Mouse (Mus musculus) midbrain, embryonic 14.5 days (tissue): ENCODE data around the gene Ntng1. TPM values are rescaled to one million over a fixed set of nuclear protein-coding genes. Genes with fewer than 3 reads are reported as not detected.

ENCODE experiments used
- ATAC-seq: fragments of 200-750 bp; cut with Nextera tagmentation; 2 replicates; pipeline ENCODE4 v1.8.0; 2017; ENCODE audit warnings: moderate number of reproducible peaks, moderate library complexity; ENCODE audit not compliant: low FRiP score, low TSS enrichment
- DNase-seq: peaks from one replicate; pipeline ENCODE4 v3.0.0-alpha.2; 2015
- H3K27ac ChIP-seq: fragments of 300-500 bp; sonication (generic); replicated peaks from 2 replicates; pipeline ENCODE4 v1.5.1; 2014; ENCODE audit warnings: mild to moderate bottlenecking, low read depth, low read length, moderate library complexity
- H3K27me3 ChIP-seq: fragments of 300-500 bp; sonication (generic); 2 replicates; pipeline ENCODE4 v1.6.1; 2014; ENCODE audit warnings: low read length, control low read depth, mixed read lengths; ENCODE audit not compliant: control insufficient read depth, insufficient read depth
- H3K36me3 ChIP-seq: fragments of 300-500 bp; sonication (generic); 2 replicates; pipeline ENCODE4 v1.6.1; 2014; ENCODE audit warnings: low read length, control low read depth; ENCODE audit not compliant: control insufficient read depth, insufficient read depth
- H3K4me1 ChIP-seq: fragments of 300-500 bp; sonication (generic); 2 replicates; pipeline ENCODE4 v1.6.1; 2014; ENCODE audit warnings: mild to moderate bottlenecking, antibody characterized with exemption, low read length, control low read depth; ENCODE audit not compliant: control insufficient read depth, insufficient read depth
- H3K4me2 ChIP-seq: fragments of 300-500 bp; sonication (generic); 2 replicates; pipeline ENCODE4 v1.6.1; 2014; ENCODE audit warnings: mild to moderate bottlenecking, low read length, moderate library complexity
- H3K4me3 ChIP-seq: fragments of 300-500 bp; sonication (generic); replicated peaks from 2 replicates; pipeline ENCODE4 v1.5.1; 2014; ENCODE audit warnings: low read depth, low read length
- H3K9ac ChIP-seq: fragments of 300-500 bp; sonication (generic); replicated peaks from 2 replicates; pipeline ENCODE4 v1.6.1; 2014; ENCODE audit warnings: mild to moderate bottlenecking, low read length, moderate library complexity
- H3K9me3 ChIP-seq: fragments of 300-500 bp; sonication (generic); 2 replicates; pipeline ENCODE4 v1.6.1; 2016; ENCODE audit warnings: low read length, control low read depth, mixed read lengths; ENCODE audit not compliant: control insufficient read depth
- WGBS: fragments of 180-500 bp; shearing (Covaris S2); extraction: QIAGEN DNeasy Blood & Tissue Kit; methylation state at CpG from one replicate; pipeline ENCODE4 v1.1.7; 2014; 5-methylcytosine and 5-hydroxymethylcytosine counted together
- polyA plus RNA-seq: library from polyadenylated mRNA; unstranded; fragments of >200 nt; fragmentation: Nextera tagmentation; extraction: Ambion mirVana; gene quantifications from 2 replicates; pipeline ENCODE4 v1.2.1, GENCODE M21; 2014

Gene Ntng1
- polyA plus RNA-seq, 1 experiment from 2014 or later, result 29.9 TPM

DNA sequence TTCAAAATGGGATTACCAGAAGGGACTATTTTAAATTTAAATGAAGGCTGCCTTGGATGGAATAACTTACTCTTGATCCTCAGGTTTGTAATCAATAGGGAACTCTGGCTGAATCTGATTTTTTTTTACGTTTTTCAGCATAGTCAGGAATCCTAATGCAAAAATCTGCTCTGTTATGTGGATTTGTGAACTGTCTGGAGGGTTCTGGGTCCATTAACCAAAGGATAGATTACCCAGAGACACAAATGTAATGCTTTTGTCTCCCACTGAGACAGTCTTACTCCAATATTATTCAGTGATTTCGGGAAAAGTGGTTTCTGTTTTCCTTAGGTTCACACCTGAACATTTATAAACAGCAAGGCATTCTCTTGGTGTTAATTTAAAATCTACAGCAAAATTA is 58.5 kb downstream of the Ntng1 start:
- 25% methylated on average over 2 of the region's 2 CpGs for whole genome bisulfite sequencing
- no peak for ATAC-seq

DNA sequence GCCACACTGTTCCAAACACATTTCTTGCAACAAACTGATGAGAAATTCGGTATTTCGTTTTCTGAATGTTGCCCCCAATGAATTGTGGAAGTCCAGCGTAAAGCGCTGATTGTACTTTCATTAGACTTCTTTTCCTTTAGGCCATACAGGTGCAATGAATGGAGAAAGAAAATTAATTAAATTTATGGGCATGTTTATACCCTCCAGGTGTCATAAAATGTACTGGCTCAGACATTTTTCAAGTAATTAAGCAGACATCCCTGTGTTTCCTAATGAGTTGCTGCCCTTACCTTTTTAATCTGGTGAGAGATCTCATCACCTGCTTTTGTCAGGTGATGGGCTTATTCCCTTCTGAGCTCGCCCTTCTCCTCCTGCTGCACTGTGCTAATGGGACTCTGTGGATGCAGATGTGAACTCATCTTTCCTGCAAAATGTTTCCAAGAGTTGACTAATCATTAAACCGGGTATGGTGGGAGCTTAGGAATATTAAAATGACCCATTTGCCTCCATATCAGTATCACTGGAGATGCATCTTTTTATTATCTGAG is 79.0 kb downstream of the Ntng1 start:
- WGBS, result 76% methylated on average over 6 of the region's 6 CpGs
- no peak for ATAC-seq
- no peaks in the 10 kb centered on the region for H3K4me1 ChIP-seq
- H3K4me2 ChIP-seq, result no peak overlapping the region
- no peaks in the 10 kb centered on the region for H3K27me3 ChIP-seq
- no peak for DNase-seq
- no peaks in the 10 kb centered on the region for H3K9me3 ChIP-seq
- no peaks in the 10 kb centered on the region for H3K36me3 ChIP-seq
- no peak overlapping the region for H3K27ac ChIP-seq
- H3K9ac ChIP-seq, result no peak overlapping the region
- no peak overlapping the region for H3K4me3 ChIP-seq

More for the DNA sequence above, 58.5 kb downstream of the Ntng1 start:
- Histone ChIP-seq H3K4me3 (no peak overlapping the region), H3K27me3 (no peaks in the 10 kb centered on the region), H3K36me3 (no peaks in the 10 kb centered on the region), H3K4me2 (no peak overlapping the region), H3K27ac (peak overlapping the region; percentile 60), H3K9ac (no peak overlapping the region), H3K4me1 (peaks cover 8% of the 10 kb centered on the region), H3K9me3 (no peaks in the 10 kb centered on the region)
- peak; percentile 24 for DNase-seq

DNA sequence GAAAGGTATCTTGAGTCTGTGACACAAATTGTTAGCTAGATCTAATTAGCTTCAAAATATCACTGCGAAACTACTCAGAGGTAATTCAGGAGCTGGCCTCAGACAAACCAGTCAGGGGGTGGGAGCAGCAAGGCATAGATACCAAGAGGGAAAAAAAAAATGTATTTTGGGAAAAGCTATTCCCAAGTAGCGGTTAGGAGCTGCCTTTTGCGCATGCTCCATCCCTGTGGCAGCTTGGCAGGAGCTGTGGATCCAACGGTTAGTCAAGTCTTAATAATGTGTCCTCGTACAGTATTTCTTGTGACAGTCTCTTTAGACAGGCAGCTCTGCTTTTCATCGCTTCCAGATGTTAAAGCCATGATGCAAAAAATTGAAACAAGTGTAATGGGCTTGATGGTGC is 87.9 kb downstream of the Ntng1 start:
- H3K4me2 ChIP-seq, result no peak overlapping the region
- H3K4me3 ChIP-seq, result no peak overlapping the region
- no peaks in the 10 kb centered on the region for H3K4me1 ChIP-seq
- WGBS, result 85% methylated on average over 6 of the region's 6 CpGs
- H3K9me3 ChIP-seq, result no peaks in the 10 kb centered on the region
- H3K27me3 ChIP-seq, result no peaks in the 10 kb centered on the region
- DNase-seq (no peak), ATAC-seq (no peak)
- no peak overlapping the region for H3K9ac ChIP-seq
- no peaks in the 10 kb centered on the region for H3K36me3 ChIP-seq
- no peak overlapping the region for H3K27ac ChIP-seq

DNA sequence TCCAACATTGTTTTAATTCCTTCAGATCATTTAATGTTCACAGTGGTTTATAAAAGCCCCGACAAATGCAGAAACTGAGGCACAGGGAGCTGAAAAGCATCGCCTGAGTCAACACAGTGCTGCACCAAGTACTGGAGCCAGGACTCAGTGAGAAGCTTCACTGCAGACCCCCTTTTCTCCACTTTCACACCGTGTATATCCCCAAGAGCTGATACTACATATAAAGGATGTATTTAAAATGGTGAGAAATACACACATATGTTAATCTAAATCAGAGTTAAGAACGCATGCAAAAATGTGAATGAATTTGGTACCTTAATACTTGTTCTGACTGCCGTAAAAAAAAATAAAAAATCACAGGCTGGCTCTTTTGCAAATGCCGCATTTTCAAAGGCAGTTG is 88.4 kb downstream of the Ntng1 start:
- no peaks in the 10 kb centered on the region for H3K27me3 ChIP-seq
- no peak overlapping the region for H3K4me3 ChIP-seq
- no peak overlapping the region for H3K27ac ChIP-seq
- WGBS, result 93% methylated on average over 6 of the region's 6 CpGs
- no peak for ATAC-seq
- no peaks in the 10 kb centered on the region for H3K9me3 ChIP-seq
- H3K9ac ChIP-seq, result no peak overlapping the region
- H3K4me2 ChIP-seq, result no peak overlapping the region
- no peaks in the 10 kb centered on the region for H3K36me3 ChIP-seq
- H3K4me1 ChIP-seq, result no peaks in the 10 kb centered on the region
- no peak for DNase-seq

DNA sequence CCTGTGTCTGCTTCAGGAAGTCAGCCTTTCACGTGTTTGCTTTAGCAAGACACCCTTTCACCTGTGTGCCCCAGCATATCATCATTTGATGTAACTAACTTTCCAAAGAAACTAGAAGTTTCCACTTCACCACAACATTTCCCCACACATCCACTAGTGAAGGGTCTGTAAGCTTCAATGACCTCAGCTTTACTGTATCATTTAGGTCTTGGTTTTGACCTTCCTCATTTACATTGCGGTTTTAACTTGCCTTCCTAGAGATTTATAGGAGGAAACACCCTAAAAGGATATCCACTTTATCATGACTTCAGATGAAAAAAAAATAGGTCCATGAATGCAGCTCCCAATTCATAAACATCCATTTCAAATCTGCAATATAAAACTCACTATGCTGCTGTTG is 89.7 kb downstream of the Ntng1 start:
- H3K36me3 ChIP-seq, result no peaks in the 10 kb centered on the region
- no peaks in the 10 kb centered on the region for H3K4me1 ChIP-seq
- WGBS, result 86% methylated on average over 2 of the region's 2 CpGs
- H3K27ac ChIP-seq, result no peak overlapping the region
- H3K9ac ChIP-seq, result no peak overlapping the region
- ATAC-seq, result no peak
- DNase-seq, result no peak
- no peak overlapping the region for H3K4me3 ChIP-seq
- no peak overlapping the region for H3K4me2 ChIP-seq
- no peaks in the 10 kb centered on the region for H3K9me3 ChIP-seq
- no peaks in the 10 kb centered on the region for H3K27me3 ChIP-seq

DNA sequence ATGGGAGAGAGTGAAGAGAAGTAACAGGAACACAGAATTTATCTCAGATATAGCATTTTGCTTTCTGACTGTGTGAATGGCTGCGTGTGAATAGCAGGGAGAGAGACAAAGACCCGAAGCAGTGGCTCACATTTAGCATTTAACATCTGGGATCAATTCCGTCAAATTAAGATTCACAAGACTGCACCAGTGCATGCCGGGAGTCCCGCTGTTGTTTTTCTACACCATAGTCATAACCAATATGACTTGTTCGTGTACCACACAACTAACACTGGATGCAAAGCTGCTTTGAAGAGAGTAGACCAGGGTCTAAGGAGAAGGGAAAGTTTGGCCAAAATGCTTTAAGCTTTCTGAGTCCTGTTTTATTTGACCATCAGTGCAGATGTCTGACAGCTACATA is 95.7 kb downstream of the Ntng1 start:
- H3K4me1 ChIP-seq, result no peaks in the 10 kb centered on the region
- no peaks in the 10 kb centered on the region for H3K27me3 ChIP-seq
- ATAC-seq, result no peak
- no peak overlapping the region for H3K27ac ChIP-seq
- no peaks in the 10 kb centered on the region for H3K36me3 ChIP-seq
- H3K9ac ChIP-seq, result no peak overlapping the region
- 67% methylated on average over 6 of the region's 6 CpGs for WGBS
- no peak for DNase-seq
- H3K4me3 ChIP-seq, result no peak overlapping the region
- no peak overlapping the region for H3K4me2 ChIP-seq
- H3K9me3 ChIP-seq, result no peaks in the 10 kb centered on the region

DNA sequence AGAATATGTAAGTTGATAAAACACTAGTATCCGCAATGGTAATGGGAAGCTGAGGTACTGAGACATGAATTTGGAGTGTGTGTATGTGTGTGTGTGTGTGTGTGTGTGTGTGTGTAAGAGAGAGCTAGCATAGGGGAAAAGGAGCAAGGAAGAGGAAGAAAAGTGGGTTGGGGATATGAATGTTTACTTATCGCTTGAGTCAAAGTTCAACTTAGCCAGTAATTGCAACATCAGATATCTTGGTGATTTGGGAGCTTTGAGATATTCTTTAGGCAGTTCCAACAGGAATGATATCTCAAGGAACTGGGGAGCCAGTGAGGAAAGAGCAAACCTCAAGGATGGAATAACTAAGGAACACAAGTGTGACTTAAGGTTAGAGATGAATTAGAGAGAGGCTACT is 97.1 kb downstream of the Ntng1 start:
- Histone ChIP-seq H3K27ac (no peak overlapping the region), H3K9me3 (no peaks in the 10 kb centered on the region), H3K4me2 (no peak overlapping the region), H3K27me3 (no peaks in the 10 kb centered on the region), H3K9ac (no peak overlapping the region), H3K36me3 (no peaks in the 10 kb centered on the region), H3K4me1 (no peaks in the 10 kb centered on the region), H3K4me3 (no peak overlapping the region)
- DNase-seq (no peak), ATAC-seq (no peak)
- 98% methylated on average over 2 of the region's 2 CpGs for WGBS

DNA sequence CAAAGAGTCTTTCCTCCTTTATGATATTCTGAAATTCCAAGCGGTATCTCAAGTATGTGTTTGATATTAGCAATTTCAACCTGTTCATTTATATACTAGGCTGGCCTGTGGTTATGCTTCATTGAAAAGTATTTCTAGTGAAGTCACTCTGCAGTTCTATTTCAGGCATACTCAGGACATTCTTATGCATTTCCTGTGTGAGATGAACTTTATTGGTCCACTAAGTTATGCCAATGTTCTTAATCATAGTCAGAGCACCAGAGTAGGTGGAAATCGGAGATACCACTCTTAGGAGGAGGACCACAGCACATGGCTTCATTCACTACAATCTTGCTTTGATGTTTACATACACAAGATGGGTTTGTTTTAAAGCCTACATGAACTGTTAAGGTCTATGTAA is 99.6 kb downstream of the Ntng1 start:
- WGBS, result 98% methylated on average over 2 of the region's 2 CpGs
- H3K4me2 ChIP-seq, result no peak overlapping the region
- H3K4me3 ChIP-seq, result no peak overlapping the region
- no peaks in the 10 kb centered on the region for H3K36me3 ChIP-seq
- H3K9me3 ChIP-seq, result no peaks in the 10 kb centered on the region
- DNase-seq (no peak), ATAC-seq (no peak)
- no peak overlapping the region for H3K27ac ChIP-seq
- no peaks in the 10 kb centered on the region for H3K27me3 ChIP-seq
- no peak overlapping the region for H3K9ac ChIP-seq
- H3K4me1 ChIP-seq, result no peaks in the 10 kb centered on the region

DNA sequence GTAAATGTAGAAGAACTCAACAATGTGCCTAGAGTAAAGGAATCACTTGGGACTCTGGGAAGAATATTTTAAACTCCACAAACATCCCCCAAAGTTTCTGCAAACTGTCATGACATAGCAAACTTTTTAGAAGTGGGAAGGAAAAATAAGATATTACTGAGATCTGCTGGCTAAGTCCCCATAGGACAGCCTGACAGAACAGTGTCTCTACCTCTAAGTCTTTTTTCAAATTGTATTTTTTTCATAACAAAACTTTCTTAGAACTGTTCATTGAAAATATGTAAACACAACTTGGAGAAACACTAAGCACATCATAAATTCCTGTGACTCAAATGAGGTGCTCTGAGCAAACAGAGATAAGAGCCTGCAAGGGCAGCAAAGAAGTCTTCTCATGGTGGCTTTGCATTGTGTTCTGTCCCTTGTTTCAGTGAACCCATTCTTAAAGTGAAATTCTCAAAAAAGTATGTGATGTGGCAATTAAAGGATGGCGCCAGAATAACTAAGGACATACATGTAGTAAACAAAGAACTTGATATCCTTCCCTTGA is 100.1 kb downstream of the Ntng1 start:
- no peak for ATAC-seq
- Histone ChIP-seq H3K9ac (no peak overlapping the region), H3K36me3 (no peaks in the 10 kb centered on the region), H3K4me3 (no peak overlapping the region), H3K4me2 (no peak overlapping the region), H3K9me3 (no peaks in the 10 kb centered on the region), H3K4me1 (no peaks in the 10 kb centered on the region), H3K27ac (no peak overlapping the region), H3K27me3 (no peaks in the 10 kb centered on the region)
- DNase-seq, result no peak
- WGBS, result 95% methylated on average over 1 of the region's 1 CpGs
